Comparison of ENCODE assay signal across 14 mouse cellular contexts in genomic region chr7:63990312-63991028, GRCm38 (mm10). TPM values are rescaled to one million over a fixed set of nuclear protein-coding genes. Genes with fewer than 3 reads are reported as not detected.
DNase-seq lines count a peak whose midpoint lies in the region; ATAC-seq lines count a peak whose summit lies in the region.
"Had no signal": no experiment of that assay in that cellular context is flagged by ENCODE, and none has a peak within 500 bp of the region (broad histone marks: within the 10 kb centered on the region; RNA-seq: fewer than 3 reads in every experiment).

No protein-coding gene starts in this region.

- WGBS in liver, embryonic 16.5 days (ENCODE audit: insufficient replicate concordance), result 65% methylated on average over 8 of the region's 8 CpGs
- 79% methylated on average over 8 of the region's 8 CpGs for WGBS in kidney, embryonic 14.5 days

- H3K27ac ChIP-seq in liver, embryonic 16.5 days (ENCODE audit: low read length), result peak overlapping the region; percentile 78
- no peak overlapping the region for H3K27ac ChIP-seq in kidney, embryonic 14.5 days (ENCODE audit: low read depth, low read length)
- H3K27ac ChIP-seq: limb, embryonic 12.5 days had no signal

- H3K9ac ChIP-seq in liver, embryonic 16.5 days (ENCODE audit: low read depth, low read length), result 0 out of 2 replicates have a peak overlapping the region, but pooled peaks have one; percentile 38
- no peak overlapping the region for H3K9ac ChIP-seq in kidney, embryonic 14.5 days (ENCODE audit: low read depth, low read length)
- H3K9ac ChIP-seq: limb, embryonic 12.5 days had no signal

- no peak for ATAC-seq in liver, embryonic 16.5 days (ENCODE audit: low read depth)
- no peak for ATAC-seq in kidney, embryonic 14.5 days (ENCODE audit: low FRiP score, low TSS enrichment)

- DNase-seq in cerebellum, adult 9-11 months, result peak; percentile 45
- no peak for DNase-seq in cerebellum, adult 11-12 months
- peak; percentile 16 to 63 for DNase-seq in spleen, postnatal 4 days (ENCODE audit: low spot score in 2 of 2)
- no peak for DNase-seq in spleen, adult 12 weeks (ENCODE audit: low spot score)
- DNase-seq in thymus, postnatal 4 days, result peak; percentile 56
- DNase-seq in gastrocnemius, adult 18-20 months (ENCODE audit: low spot score), result no peak
- DNase-seq: gastrocnemius, postnatal 14 days; kidney, adult 18-20 months; kidney, postnatal 25 days had no signal

- H3K9me3 ChIP-seq in liver, embryonic 16.5 days (replicated peaks; ENCODE audit: control insufficient read depth, low read length), result no peaks in the 10 kb centered on the region
- no peaks in the 10 kb centered on the region for H3K9me3 ChIP-seq in kidney, embryonic 14.5 days (ENCODE audit: control insufficient read depth, low read length)
- H3K9me3 ChIP-seq: heart, embryonic 10.5 days; limb, embryonic 12.5 days; megakaryocyte, embryonic 14.5 days had no signal

- no peaks in the 10 kb centered on the region for H3K27me3 ChIP-seq in liver, embryonic 16.5 days (ENCODE audit: control insufficient read depth, insufficient read depth, low read depth, low read length)
- H3K27me3 ChIP-seq in kidney, embryonic 14.5 days (ENCODE audit: control insufficient read depth, insufficient read depth, low read length), result no peaks in the 10 kb centered on the region
- H3K27me3 ChIP-seq: limb, embryonic 12.5 days; megakaryocyte, embryonic 14.5 days had no signal

- peaks cover 71% of the 10 kb centered on the region for H3K4me1 ChIP-seq in liver, embryonic 16.5 days (ENCODE audit: control insufficient read depth, low read depth, low read length)
- peaks cover 8% of the 10 kb centered on the region for H3K4me1 ChIP-seq in kidney, embryonic 14.5 days (ENCODE audit: control insufficient read depth, insufficient read depth, low read length)

- H3K4me3 ChIP-seq in liver, embryonic 16.5 days (ENCODE audit: low read depth, low read length), result no peak overlapping the region
- no peak overlapping the region for H3K4me3 ChIP-seq in kidney, embryonic 14.5 days (ENCODE audit: low read length)
- H3K4me3 ChIP-seq: heart, embryonic 10.5 days; limb, embryonic 12.5 days; megakaryocyte, embryonic 14.5 days had no signal

- no peaks in the 10 kb centered on the region for H3K36me3 ChIP-seq in liver, embryonic 16.5 days (ENCODE audit: control insufficient read depth, insufficient read depth)
- H3K36me3 ChIP-seq in kidney, embryonic 14.5 days (ENCODE audit: control insufficient read depth, insufficient read depth, low read length), result no peaks in the 10 kb centered on the region
- H3K36me3 ChIP-seq: heart, embryonic 10.5 days; limb, embryonic 12.5 days had no signal

- H3K4me2 ChIP-seq in liver, embryonic 16.5 days (ENCODE audit: low read depth, low read length), result no peak overlapping the region
- no peak overlapping the region for H3K4me2 ChIP-seq in kidney, embryonic 14.5 days (replicated peaks; ENCODE audit: low read depth, low read length)
- H3K4me2 ChIP-seq: limb, embryonic 12.5 days had no signal

RNA-seq across cellular contexts. Expression of gene Klf13, which starts 51.8 kb away (rescaled TPM):
- polyA plus RNA-seq in liver, embryonic 16.5 days (2015; fragmentation: Nextera tagmentation; extraction: Ambion mirVana), result 15.6 and 16.6 TPM in 2 replicates
- polyA plus RNA-seq in kidney, embryonic 14.5 days (2014; fragmentation: Nextera tagmentation; extraction: Ambion mirVana), result 23.0 and 23.2 TPM in 2 replicates
- total RNA-seq in gastrocnemius, adult 18-20 months (2021), result 10 to 100 TPM; 33.3 to 55.3 TPM

Comparison
In these comparisons a context has a peak if more than half of its experiments do, and no peak if none do; other contexts are left out.
1. DNase-seq: peak in cerebellum, adult 9-11 months (single experiment), spleen, postnatal 4 days (2 of 2) and thymus, postnatal 4 days (single experiment); none in cerebellum, adult 11-12 months (single experiment), spleen, adult 12 weeks (single experiment) and gastrocnemius, adult 18-20 months (single experiment).